In genomic region chr6:145823588-145824234, GRCm38 (mm10) we compare ENCODE assay signal across 9 mouse cellular contexts. TPM values are rescaled to one million over a fixed set of nuclear protein-coding genes. Genes with fewer than 3 reads are reported as not detected.
A peak's percentile ranks its signal among the peaks of the same experiment; 100 is the strongest.
DNase-seq lines count a peak whose midpoint lies in the region; ATAC-seq and TF ChIP-seq lines count a peak whose summit lies in the region.
"Had no signal": no experiment of that assay in that cellular context is flagged by ENCODE, and none has a peak within 500 bp of the region (broad histone marks: within the 10 kb centered on the region; RNA-seq: fewer than 3 reads in every experiment).

No protein-coding gene starts in this region.

- TF ChIP-seq EP300 in heart, adult 2 months (IDR thresholded peaks at IDR 0.05; ENCODE audit: insufficient read depth, low read depth, low read length) = no peak

- intact Hi-C loops in heart, adult 2 months (cut with DNase I) = loop anchor here (2.0 to 10.0 kb wide), 3 partner anchors 383 to 581 kb away; no protein-coding TSS in a partner anchor

- H3K79me2 ChIP-seq in heart, adult 2 months (replicated peaks; ENCODE audit: control insufficient read depth, insufficient read depth, low read length) = no peaks in the 10 kb centered on the region

- peak; percentile 70 for TF ChIP-seq CTCF in heart, adult 2 months (IDR thresholded peaks at IDR 0.05)

- 47% methylated on average over 5 of the region's 5 CpGs for WGBS in heart, adult 2 months
- 49% methylated on average over 5 of the region's 5 CpGs for WGBS in hindbrain, embryonic 15.5 days

- H3K9ac ChIP-seq in heart, adult 2 months (ENCODE audit: low read depth, low read length) = no peak overlapping the region
- no peak overlapping the region for H3K9ac ChIP-seq in hindbrain, embryonic 15.5 days
- H3K9ac ChIP-seq: limb, embryonic 12.5 days had no signal

- H3K9me3 ChIP-seq in hindbrain, embryonic 15.5 days = no peaks in the 10 kb centered on the region

- no peak overlapping the region for H3K27ac ChIP-seq in heart, adult 2 months
- H3K27ac ChIP-seq in hindbrain, embryonic 15.5 days (replicated peaks) = no peak overlapping the region
- H3K27ac ChIP-seq: limb, embryonic 12.5 days had no signal

- no peak for TF ChIP-seq POLR2A in heart, adult 2 months (IDR thresholded peaks at IDR 0.05; ENCODE audit: insufficient read depth, low read depth, low read length)

- no peak for DNase-seq in heart, adult 2 months
- DNase-seq in heart, adult 11 months = no peak
- DNase-seq in 3T3-L1 (ENCODE audit: low read depth, low spot score) = peak; percentile 53
- peak; percentile 76 for DNase-seq in adipocyte (ENCODE audit: low spot score)
- no peak for DNase-seq in right cerebral cortex, postnatal 10 days (ENCODE audit: low spot score in 2 of 2)
- no peak for DNase-seq in B cell, adult 2 months

- H3K36me3 ChIP-seq in heart, adult 2 months (ENCODE audit: control insufficient read depth, insufficient read depth, low read length) = no peaks in the 10 kb centered on the region
- no peaks in the 10 kb centered on the region for H3K36me3 ChIP-seq in hindbrain, embryonic 15.5 days

- H3K27me3 ChIP-seq in heart, adult 2 months (ENCODE audit: control insufficient read depth, insufficient read depth, low read length) = no peaks in the 10 kb centered on the region
- no peaks in the 10 kb centered on the region for H3K27me3 ChIP-seq in hindbrain, embryonic 15.5 days
- H3K27me3 ChIP-seq: limb, embryonic 12.5 days had no signal

- no peak overlapping the region for H3K4me2 ChIP-seq in hindbrain, embryonic 15.5 days
- H3K4me2 ChIP-seq: limb, embryonic 12.5 days had no signal

- no peaks in the 10 kb centered on the region; the same call in 1 of the 2 replicates for H3K4me1 ChIP-seq in heart, adult 2 months (ENCODE audit: control insufficient read depth, insufficient read depth, low read length)
- H3K4me1 ChIP-seq in hindbrain, embryonic 15.5 days (replicated peaks) = peaks cover 5% of the 10 kb centered on the region; the same call in 1 of the 2 replicates
- H3K4me1 ChIP-seq: limb, embryonic 12.5 days had no signal

- ATAC-seq in hindbrain, embryonic 15.5 days (ENCODE audit: low FRiP score, low read depth) = peak; percentile 59
- ATAC-seq in megakaryocyte progenitor cell, adult 5-6 weeks (replicated peaks; ENCODE audit: poor library complexity) = peak; percentile 77

- no peak overlapping the region for H3K4me3 ChIP-seq in heart, adult 2 months
- H3K4me3 ChIP-seq in hindbrain, embryonic 15.5 days = no peak overlapping the region
- H3K4me3 ChIP-seq: limb, embryonic 12.5 days had no signal

RNA-seq across cellular contexts. Expression of gene Bhlhe41, which starts 41.6 kb away (rescaled TPM):
- total RNA-seq in heart, adult 2 months (2021) = 10 to 100 TPM; 10.4 to 32.3 TPM
- polyA plus RNA-seq in heart, adult 2 months (2012; rRNA removed) = 4.7 and 4.9 TPM in 2 replicates
- 6.6 and 6.8 TPM in 2 replicates for polyA plus RNA-seq in hindbrain, embryonic 15.5 days (2015; fragmentation: Nextera tagmentation; extraction: Ambion mirVana)
- total RNA-seq in megakaryocyte progenitor cell, adult 5-6 weeks (2015) = 0.02 TPM in 1 of 2 replicates, not detected in the other
- total RNA-seq in megakaryocyte progenitor cell, adult 5-6 weeks (2017) = 0.12 TPM in 1 of 2 replicates, not detected in the other

Comparison
In these comparisons a context has a peak if more than half of its experiments do, and no peak if none do; other contexts are left out.
1. DNase-seq: peak in 3T3-L1 (single experiment) and adipocyte (single experiment); none in heart, adult 2 months (0 of 2), heart, adult 11 months (single experiment), right cerebral cortex, postnatal 10 days (0 of 2) and B cell, adult 2 months (0 of 2).
2. RNA of gene Bhlhe41, which starts 41.6 kb away (total RNA-seq): 10.4 to 32.3 TPM in heart, adult 2 months; 0.02 to 0.12 TPM in megakaryocyte progenitor cell, adult 5-6 weeks; every median in the first group is over 10 times any median in the second.